Mouse (Mus musculus) layer of hippocampus, adult 11-12 months (tissue): ENCODE measurements around the gene Rufy4.
A peak's percentile ranks its signal among the peaks of the same experiment; 100 is the strongest.

Experiments
- DNase-seq: peaks from one replicate; pipeline ENCODE4 v3.0.0; 2022; ENCODE audit warnings: low spot score

Rufy4 gene

DNA sequence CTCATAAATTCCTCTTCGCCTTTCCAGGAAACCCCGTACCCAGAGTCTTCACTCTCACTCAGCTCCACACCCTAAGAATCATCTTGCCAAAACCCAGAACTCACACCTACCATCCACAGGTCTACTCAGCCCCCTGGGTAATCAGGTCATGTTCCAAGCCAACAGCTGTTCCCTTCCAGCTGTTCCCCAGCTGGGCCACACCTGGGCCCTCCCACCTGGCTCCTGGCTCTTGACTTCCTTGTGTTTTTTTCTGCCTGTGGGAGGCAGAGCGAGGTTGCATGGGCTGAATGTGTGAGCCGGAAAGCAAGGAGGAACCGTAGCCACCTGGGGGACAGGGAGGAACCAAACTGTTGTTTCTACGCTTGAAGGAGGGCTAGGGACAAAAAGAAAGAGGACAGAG lies 19.1 kb upstream of the Rufy4 start:
- DNase-seq = no peak

DNA sequence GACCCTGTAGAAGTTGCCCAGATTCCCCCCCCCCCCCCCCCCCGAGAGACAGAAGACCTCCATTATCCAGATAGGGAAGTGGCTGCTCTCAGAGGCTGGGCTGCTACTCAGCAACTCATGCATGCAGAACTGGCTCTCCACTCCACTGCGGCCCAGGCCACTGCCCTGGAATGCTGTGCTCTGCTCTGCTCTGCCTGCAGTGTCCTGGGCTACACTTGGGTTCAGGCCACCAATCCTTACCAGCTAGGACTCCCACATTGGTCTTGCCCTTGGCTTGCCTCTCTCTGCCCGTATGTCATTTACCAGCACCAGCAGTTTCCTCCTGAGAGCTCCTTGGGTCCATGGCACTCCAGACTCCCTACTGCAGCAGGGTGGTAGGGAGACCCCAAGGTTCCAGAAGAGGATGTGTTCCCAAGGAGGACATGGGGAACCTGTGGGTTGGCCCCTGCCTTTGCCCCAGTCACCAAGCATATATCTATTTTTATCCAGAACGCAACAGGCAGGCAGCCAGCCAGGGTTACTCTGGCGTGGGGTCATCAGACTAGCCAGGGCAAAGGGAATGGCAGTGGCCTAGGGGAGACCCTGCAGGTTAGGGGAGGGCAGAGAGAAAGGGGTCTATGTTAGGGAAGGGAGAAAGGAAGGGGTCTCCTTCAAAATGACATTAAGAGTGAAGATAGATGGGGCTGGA lies 17.3 kb upstream of the Rufy4 start:
- DNase-seq = no peak

- DNase-seq = no peak
Measured at GRCm38 (mm10) chr1:74109670-74110069, 15.7 kb upstream of the Rufy4 start.

DNA sequence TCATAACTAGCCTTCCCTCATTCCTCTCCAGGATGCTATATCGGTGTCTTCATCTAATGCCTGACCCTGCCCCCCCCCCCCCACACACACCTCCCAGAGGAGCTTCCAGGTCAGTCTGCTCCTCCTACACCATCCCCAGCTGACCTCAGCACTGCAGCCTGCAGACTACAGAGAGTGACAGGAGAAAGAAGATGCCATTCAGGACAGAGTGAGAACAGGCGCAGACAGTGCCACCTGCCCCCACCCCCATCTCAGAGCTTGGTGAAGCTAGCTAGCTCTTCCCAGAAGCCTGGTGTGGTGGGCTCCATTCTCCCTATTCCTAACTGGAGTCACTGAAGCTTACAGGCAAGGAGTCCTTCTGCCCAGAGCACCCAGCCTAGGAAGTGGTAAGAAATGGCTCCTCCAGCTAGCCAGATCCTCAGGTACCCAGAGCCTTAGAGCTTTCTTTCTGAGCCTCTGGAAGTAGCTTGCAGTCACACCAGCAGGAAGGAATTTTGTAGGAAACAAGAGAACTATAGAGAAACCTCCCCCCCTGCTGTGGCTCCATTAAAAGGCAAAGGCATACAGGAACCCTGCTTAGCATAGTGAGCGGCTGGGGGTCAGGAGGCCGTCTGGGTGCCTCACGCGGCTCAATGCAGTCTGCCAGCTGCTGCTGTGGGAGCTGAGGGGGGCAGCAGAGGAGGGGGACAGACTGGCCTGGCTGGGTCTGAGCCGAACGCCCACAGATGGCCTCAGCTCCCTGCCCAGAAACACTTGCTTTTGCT lies 14.2 kb upstream of the Rufy4 start:
- DNase-seq = no peak

GRCm38 (mm10) chr1:74111696-74112030 lies 13.7 kb upstream of the Rufy4 start:
- DNase-seq = no peak

- no peak for DNase-seq
Measured at GRCm38 (mm10) chr1:74113071-74113470, 12.3 kb upstream of the Rufy4 start.

DNA sequence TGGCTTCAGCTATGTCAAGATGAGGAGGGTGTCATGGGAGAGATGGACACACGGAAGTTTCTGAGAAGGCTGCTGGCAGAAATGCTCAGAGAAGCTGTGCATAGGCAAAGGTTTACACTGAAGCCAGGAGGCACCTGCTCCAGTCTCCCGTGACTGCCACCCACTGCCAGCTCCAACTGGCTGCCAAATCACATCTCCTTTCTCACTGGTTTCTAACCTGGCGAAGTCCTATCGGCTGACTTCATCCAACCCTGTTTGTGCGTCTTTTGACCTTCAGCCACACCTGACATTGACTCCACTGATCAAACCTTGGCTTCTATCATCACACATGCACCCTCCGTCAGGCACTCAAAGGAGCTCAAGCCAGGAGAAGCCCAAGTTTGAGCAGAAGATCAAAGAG lies 7.5 kb upstream of the Rufy4 start:
- no peak for DNase-seq

DNA sequence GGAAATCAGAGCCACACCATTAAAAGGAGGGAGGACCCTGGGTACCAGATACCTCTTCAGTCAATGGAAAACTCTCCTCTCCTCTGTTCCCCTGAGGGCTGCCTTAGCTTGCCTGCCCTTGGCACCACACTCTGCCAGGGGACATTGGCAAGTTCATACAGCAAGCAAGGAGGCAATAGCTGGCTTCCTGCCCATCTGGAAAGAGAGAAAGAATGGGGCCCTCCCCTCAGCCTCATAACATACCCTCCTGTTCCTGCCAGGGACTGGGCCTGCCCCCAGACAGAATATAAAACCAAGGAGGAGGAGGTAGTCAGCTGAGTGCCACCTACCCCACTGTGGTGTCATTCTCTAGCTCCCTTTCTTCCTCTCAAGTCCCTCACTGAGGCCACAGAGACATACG lies 6.2 kb upstream of the Rufy4 start:
- DNase-seq = no peak

DNA sequence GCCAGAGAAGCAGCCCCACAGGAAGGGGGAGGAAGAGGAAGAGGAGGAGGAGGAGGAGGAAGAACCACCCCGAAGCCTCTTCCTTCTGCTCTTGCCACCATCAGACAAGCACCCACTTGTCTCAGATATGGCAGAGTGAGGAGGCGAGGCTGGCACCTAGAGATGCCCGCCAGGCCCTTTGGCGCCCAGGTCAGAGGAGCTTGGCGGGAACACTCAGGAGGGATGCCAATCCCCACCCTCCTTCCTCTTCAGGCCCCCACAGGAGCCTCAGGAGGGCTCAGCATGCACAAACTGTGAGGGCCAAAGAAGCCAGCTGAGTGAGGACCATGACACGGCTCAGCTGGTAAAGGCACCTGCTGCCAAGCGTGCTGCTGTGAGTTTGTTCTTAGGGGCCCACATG lies 4.2 kb upstream of the Rufy4 start:
- no peak for DNase-seq

DNA sequence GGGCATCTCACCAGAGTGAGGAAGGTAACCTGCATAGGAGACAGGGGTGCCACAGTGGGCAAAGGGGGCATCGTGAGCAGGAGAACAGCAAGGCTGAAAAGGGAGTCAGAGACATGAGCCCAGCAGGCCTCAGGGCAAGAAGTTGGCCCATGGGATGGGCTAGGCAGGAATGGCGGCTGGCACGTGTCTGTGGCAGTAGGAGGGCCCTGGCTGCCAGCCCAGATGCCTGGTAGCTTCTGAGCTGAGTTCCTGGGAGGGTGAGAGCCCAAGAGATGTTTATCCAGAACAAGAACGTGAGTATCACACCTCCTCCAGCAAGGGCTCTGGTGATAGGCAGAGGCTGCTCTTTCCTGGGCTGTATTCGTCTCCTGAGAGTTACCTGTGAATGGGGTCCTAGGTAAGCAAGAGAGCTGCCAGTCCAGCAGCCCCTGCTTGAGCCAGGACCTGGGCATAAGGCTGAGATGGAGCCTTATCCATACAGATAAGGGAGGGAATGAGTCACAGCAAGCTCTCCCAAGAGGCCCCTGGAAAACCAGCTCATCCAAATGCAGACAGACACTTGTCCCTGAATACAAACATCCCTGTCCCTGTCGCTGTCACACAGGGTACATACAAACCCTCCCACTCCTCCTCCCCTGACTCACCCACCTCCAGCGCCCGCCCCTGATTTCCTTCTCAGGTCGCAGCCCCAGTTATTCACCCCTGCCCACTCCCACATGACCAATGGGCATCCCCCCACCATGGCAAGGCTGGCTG lies 3.3 kb upstream of the Rufy4 start:
- peak; percentile 40 for DNase-seq

GRCm38 (mm10) chr1:74123215-74123614 lies 2.1 kb upstream of the Rufy4 start:
- no peak for DNase-seq

DNA sequence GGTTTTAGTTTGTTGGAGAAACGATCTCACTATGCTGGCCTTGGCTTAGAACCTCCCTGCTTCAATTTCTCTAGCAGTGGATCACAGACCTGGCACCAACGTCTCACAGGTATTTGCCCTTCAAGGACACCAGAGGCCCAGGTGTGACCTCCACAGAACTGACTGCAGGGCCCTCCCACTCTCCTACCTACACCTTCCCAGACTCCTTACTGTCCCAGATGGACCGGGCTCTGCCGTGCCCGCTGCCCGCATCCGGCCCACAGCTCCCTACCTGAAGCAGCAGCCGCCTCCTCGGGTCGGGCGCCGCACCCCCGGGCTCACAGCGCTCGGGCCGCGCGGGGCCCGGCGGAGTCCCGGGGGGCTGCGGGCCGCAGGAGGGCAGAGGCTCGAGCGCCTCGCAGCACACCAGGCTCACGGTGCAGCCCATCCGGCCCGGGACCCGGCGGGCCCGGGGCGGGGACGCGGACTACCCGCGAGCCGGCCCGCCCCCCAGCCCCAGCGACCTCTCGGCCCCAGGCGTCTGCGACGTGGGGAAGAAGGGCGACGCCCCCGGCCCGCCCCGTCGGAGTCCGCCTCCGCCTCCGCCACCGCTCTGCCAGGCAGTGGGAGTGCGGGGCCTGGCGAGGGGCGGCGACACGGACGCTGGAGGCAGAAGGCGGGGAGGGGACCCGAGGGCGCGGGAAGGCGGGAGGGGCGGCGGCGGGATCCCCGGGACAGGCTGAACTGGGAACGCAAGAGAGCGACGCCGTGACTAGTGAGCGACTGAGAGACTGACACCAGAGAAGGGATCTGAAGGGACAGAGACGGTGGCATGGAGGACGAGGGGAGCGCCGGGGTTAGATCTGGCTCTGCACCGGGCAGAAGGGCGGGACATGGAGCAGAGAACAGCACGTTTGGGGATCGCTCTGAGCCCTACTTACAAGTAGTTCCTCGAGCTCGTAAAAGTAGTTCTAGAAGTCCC lies 1.0 kb upstream of the Rufy4 start, which contains the start of gene Tns1:
Tns1 (minus strand) TSS at position 429 of the 961 bp plus-strand sequence.
- DNase-seq = no peak

DNA sequence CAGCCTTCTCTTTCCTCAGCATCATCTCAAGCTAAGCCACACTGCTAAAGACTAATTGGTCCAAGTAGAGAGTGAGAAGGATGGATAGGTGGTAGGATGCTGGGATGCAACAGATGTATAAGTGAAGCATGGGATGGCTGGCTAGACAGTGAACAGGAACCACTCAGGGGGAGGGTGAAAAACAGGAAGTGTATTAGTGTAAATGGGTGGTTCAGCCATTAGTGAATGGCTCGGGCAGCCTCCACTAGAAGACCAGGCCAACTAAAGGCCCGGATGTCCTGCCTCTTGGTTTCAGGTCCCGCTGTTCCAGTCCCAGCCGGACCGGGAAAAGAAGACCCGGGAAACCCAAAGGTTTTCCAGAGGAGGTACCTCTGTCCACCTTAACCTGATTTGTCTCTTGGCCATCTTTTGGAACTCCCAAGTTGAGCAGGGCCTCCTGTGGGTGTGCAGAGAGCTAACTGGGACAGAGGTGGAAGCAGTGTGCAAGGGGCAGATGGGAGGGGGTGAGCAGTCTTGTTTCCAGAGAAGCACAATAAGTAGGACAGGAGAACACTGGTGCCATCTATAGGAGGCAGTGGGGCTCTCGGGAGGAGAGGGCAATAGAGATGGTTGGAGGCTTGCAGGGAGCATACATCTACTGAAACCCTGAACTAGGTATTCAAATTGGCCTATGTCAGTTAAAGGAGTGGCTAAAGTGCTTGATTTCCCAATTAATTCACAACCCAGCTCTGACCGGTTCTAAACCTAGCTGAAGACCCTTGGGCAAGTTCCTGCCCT lies 5.7 kb downstream of the Rufy4 start:
- no peak for DNase-seq

GRCm38 (mm10) chr1:74132011-74132410 lies 6.7 kb downstream of the Rufy4 start:
- no peak for DNase-seq

GRCm38 (mm10) chr1:74133954-74134353 lies 8.6 kb downstream of the Rufy4 start:
- no peak for DNase-seq

DNA sequence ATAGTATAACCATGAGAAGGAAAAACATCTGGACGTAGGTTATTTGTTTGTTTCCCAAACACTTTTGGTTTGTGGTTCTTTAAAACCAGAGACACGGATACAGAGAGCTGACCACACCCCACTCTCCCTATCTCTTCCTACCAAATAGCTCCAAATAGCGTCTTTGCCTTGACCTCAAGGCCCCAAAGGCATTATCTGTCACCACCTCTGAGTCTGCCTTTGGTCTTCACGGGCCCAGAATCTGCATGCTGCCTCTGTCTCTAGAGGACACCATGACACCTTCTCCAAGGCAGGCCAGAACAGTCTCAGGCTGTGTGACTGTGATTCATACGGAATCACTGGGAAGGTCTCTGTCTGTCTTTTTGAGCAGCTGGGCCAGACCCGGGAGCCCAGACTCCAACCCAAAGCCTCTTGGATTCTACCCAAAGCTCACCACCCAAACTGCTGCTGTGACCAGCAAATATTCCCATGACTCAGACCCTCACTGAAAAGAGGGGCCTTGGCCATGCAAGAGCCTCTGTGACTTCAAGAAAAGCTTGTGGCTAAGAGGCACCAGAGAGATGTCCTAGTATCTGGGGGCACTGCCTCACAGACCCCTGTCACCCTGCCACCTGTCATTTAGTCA lies 10.1 kb downstream of the Rufy4 start:
- DNase-seq = no peak

- no peak for DNase-seq
Measured at GRCm38 (mm10) chr1:74139415-74139814, 14.1 kb downstream of the Rufy4 start.

GRCm38 (mm10) chr1:74141781-74142180 lies 16.4 kb downstream of the Rufy4 start:
- DNase-seq = no peak

- no peak for DNase-seq
Measured at GRCm38 (mm10) chr1:74149106-74149885, 24.0 kb downstream of the Rufy4 start.

DNA sequence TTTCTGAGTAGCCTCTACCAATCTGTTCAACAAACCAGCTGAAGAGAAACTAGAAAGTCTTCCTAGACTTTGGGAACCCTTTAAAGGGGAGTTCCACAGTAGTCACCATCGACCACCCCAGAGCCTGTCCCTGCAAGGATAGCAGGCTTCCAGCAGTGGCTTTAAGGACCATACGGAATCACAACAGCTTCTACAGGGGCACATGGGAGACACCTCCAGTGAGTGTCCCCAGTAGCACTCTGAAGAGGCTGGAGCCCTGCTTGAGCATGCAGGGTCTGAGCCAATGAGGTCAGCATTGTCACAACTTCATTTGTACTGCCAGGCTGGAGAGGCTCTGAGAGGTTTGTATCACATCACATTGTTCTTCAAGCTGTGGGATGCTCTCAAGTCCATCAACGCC lies 24.8 kb downstream of the Rufy4 start:
- DNase-seq = no peak
